Mouse (Mus musculus): ENCODE measurements around the gene D5Ertd579e.

GRCm38 (mm10) chr5:36719601-36720000 lies 23.8 kb upstream of the D5Ertd579e start:
- no peak for TF ChIP-seq POLR2A (IDR thresholded peaks at IDR 0.05; ENCODE audit: low read depth, low read length)
- TF ChIP-seq CTCF (IDR thresholded peaks at IDR 0.05; ENCODE audit: borderline replicate concordance, insufficient read depth, low read length) = no peak
